Mouse (Mus musculus): Measurements from ENCODE around the gene Tanc1. TPM values are rescaled to one million over a fixed set of nuclear protein-coding genes. Genes with fewer than 3 reads are reported as not detected.

Gene Tanc1
- polyA plus RNA-seq, 1 experiment from 2014 or later, result 2.4 TPM

DNA sequence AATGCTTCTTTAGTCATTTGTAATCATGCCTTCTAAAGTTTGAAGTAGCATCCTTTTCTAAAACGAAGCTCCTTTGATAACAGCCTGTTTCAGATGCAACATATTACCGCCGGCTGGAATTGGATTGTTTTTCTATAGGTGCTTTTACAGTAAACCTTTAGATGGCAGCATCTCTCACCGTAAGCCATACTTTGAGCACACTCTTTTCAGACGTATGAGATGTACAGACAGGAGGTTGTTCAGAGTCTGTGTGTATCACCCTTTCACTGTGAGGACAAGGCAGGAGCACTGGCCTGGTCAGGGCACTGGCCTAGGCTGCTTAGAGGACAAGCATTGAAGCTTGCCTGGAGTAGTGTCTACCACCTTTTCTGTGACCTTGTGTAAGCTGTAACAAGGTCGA is 145.2 kb downstream of the Tanc1 start:
- no peak for TF ChIP-seq EP300 (IDR thresholded peaks at IDR 0.05; ENCODE audit: low read depth)
- peak; percentile 25 for TF ChIP-seq CTCF (IDR thresholded peaks at IDR 0.05; ENCODE audit: low read depth)
- Histone ChIP-seq H3K9me3 (ENCODE audit: low read length) (no peaks in the 10 kb centered on the region), H3K27me3 (ENCODE audit: insufficient read depth, low read length) (no peaks in the 10 kb centered on the region), H3K27ac (ENCODE audit: low read depth) (no peak overlapping the region), H3K4me2 (ENCODE audit: low read depth, low read length) (no peak overlapping the region), H3K36me3 (replicated peaks; ENCODE audit: insufficient read depth, low read length) (no peaks in the 10 kb centered on the region), H3K4me1 (ENCODE audit: insufficient read depth) (no peaks in the 10 kb centered on the region), H3K4me3 (ENCODE audit: low read depth, low read length) (no peak overlapping the region), H3K9ac (replicated peaks) (no peak overlapping the region)
- no peak for ATAC-seq
- no peak for DNase-seq
- 61% methylated on average over 6 of the region's 6 CpGs for WGBS (ENCODE audit: insufficient replicate concordance)

DNA sequence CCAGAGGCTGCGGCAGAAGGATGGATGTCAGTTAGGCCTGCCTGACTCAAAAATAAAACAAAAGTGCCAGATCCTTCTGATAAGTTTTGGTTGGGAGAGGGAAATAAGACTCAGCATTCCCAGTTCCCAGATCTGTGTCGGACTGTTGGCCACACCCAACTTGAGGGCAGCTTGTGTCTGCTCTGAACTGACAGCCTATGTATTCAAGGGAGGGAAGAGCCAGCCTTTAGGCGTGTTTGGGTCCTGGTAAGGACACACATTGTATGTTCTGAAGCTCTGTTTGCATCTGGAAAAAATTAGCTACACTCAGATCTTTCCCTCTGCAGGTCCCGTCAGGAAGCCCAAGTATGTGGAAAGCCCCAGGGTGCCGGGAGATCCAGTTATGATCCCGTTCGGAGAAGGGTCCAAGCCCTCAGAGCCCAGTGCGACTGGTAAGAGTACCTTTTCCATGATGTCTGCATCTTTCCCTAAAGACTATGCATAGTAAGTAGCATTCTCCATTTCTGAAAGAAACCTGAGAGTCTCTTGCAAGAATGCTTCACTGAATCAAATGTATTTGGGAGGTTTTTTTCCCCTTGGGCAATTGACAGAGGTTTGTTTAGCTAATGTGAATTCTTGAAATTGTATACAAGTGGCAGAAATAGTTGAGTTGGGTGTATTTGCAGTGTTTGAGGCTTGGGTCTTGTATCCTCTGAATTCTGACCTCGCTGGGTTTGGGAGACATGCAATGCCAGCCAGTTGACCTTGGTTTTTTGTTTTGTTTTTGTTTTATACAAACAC is 146.5 kb downstream of the Tanc1 start:
- ATAC-seq, result no peak
- H3K36me3 ChIP-seq (replicated peaks; ENCODE audit: insufficient read depth, low read length), result no peaks in the 10 kb centered on the region
- DNase-seq, result no peak
- no peaks in the 10 kb centered on the region for H3K9me3 ChIP-seq (ENCODE audit: low read length)
- no peaks in the 10 kb centered on the region for H3K4me1 ChIP-seq (ENCODE audit: insufficient read depth)
- TF ChIP-seq EP300 (IDR thresholded peaks at IDR 0.05; ENCODE audit: low read depth) (no peak), CTCF (IDR thresholded peaks at IDR 0.05; ENCODE audit: low read depth) (no peak)
- H3K9ac ChIP-seq (replicated peaks), result no peak overlapping the region
- H3K27me3 ChIP-seq (ENCODE audit: insufficient read depth, low read length), result no peaks in the 10 kb centered on the region
- H3K4me3 ChIP-seq (ENCODE audit: low read depth, low read length), result no peak overlapping the region
- H3K27ac ChIP-seq (ENCODE audit: low read depth), result no peak overlapping the region
- no peak overlapping the region for H3K4me2 ChIP-seq (ENCODE audit: low read depth, low read length)
- 75% methylated on average over 9 of the region's 9 CpGs for WGBS (ENCODE audit: insufficient replicate concordance)

DNA sequence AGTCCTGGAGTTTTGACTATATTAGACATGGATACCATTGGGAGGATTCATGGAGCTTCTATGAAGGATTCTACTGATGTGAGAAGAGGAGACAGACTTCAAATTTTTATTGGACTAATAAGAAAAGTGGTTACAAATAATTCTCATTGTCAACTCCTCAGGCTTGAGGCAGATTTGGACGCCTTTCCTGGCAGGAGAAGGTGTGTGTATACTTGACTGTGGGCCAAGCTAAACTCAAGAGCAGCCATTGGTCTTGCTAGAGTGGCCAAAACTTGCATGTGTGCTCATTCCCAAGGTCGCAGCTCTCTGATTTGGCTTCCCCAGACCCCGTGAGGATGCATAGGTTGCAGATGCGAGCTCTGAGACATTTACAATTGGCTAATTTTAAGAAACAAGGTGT is 148.9 kb downstream of the Tanc1 start:
- 81% methylated on average over 4 of the region's 4 CpGs for WGBS (ENCODE audit: insufficient replicate concordance)
- H3K4me2 ChIP-seq (ENCODE audit: low read depth, low read length), result no peak overlapping the region
- no peak for DNase-seq

DNA sequence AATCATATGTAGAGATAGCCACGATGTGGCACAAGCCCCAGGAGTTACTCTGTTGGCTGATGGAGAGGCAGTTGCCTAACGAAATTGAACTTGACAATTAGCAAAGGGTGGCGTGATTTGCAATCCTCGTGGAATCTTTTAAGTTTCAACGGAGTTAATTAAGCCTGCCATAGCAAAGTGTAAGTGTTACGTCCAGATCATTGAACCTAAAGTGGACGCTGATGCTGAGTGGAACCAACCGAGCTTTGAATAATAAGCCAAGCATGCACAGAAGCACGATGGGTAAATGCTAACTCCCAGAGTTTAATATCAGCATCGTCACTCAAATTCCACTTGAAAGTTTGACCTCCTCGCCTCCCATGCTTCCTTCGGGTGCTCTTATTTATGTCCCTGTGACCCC is 149.3 kb downstream of the Tanc1 start:
- ATAC-seq (no peak), DNase-seq (no peak)
- H3K27me3 ChIP-seq (ENCODE audit: insufficient read depth, low read length), result no peaks in the 10 kb centered on the region
- H3K9ac ChIP-seq (replicated peaks), result no peak overlapping the region
- no peak overlapping the region for H3K4me2 ChIP-seq (ENCODE audit: low read depth, low read length)
- no peak for TF ChIP-seq EP300 (IDR thresholded peaks at IDR 0.05; ENCODE audit: low read depth)
- TF ChIP-seq CTCF (IDR thresholded peaks at IDR 0.05; ENCODE audit: low read depth), result no peak
- no peak overlapping the region for H3K27ac ChIP-seq (ENCODE audit: low read depth)
- H3K4me1 ChIP-seq (ENCODE audit: insufficient read depth), result no peaks in the 10 kb centered on the region
- H3K36me3 ChIP-seq (replicated peaks; ENCODE audit: insufficient read depth, low read length), result no peaks in the 10 kb centered on the region
- H3K9me3 ChIP-seq (ENCODE audit: low read length), result no peaks in the 10 kb centered on the region
- H3K4me3 ChIP-seq (ENCODE audit: low read depth, low read length), result no peak overlapping the region
- 81% methylated on average over 12 of the region's 12 CpGs for WGBS (ENCODE audit: insufficient replicate concordance)

More for the DNA sequence above, 148.9 kb downstream of the Tanc1 start:
- TF ChIP-seq EP300 (IDR thresholded peaks at IDR 0.05; ENCODE audit: low read depth) (no peak), CTCF (IDR thresholded peaks at IDR 0.05; ENCODE audit: low read depth) (no peak)
- Histone ChIP-seq H3K36me3 (replicated peaks; ENCODE audit: insufficient read depth, low read length) (no peaks in the 10 kb centered on the region), H3K4me1 (ENCODE audit: insufficient read depth) (no peaks in the 10 kb centered on the region), H3K4me3 (ENCODE audit: low read depth, low read length) (no peak overlapping the region), H3K9me3 (ENCODE audit: low read length) (no peaks in the 10 kb centered on the region), H3K27ac (ENCODE audit: low read depth) (no peak overlapping the region), H3K9ac (replicated peaks) (no peak overlapping the region), H3K27me3 (ENCODE audit: insufficient read depth, low read length) (no peaks in the 10 kb centered on the region)
- ATAC-seq, result no peak

DNA sequence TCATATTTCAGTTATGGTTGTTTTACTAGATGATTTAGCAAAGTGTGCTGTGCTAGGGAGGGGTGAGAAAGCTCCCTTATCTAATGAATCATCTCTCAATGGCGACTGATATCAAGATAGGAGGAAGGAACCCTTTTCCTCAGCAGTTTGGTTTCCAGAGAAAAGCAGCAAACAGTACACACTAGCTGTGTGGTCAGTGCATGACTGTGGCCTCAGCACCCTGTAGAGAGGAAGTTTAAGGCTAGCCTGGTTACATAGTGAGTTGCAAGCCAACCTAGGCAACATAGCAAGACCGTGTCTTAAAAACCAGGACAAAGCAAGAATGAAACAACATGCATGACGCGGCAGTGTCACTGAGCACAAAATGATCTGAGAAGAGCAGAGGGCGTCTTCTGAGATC is 150.4 kb downstream of the Tanc1 start:
- no peak overlapping the region for H3K27ac ChIP-seq (ENCODE audit: low read depth)
- TF ChIP-seq CTCF (IDR thresholded peaks at IDR 0.05; ENCODE audit: low read depth) (no peak), EP300 (IDR thresholded peaks at IDR 0.05; ENCODE audit: low read depth) (no peak)
- H3K4me2 ChIP-seq (ENCODE audit: low read depth, low read length), result no peak overlapping the region
- no peak overlapping the region for H3K9ac ChIP-seq (replicated peaks)
- H3K4me1 ChIP-seq (ENCODE audit: insufficient read depth), result no peaks in the 10 kb centered on the region
- DNase-seq (no peak), ATAC-seq (no peak)
- no peaks in the 10 kb centered on the region for H3K36me3 ChIP-seq (replicated peaks; ENCODE audit: insufficient read depth, low read length)
- no peaks in the 10 kb centered on the region for H3K9me3 ChIP-seq (ENCODE audit: low read length)
- H3K27me3 ChIP-seq (ENCODE audit: insufficient read depth, low read length), result no peaks in the 10 kb centered on the region
- no peak overlapping the region for H3K4me3 ChIP-seq (ENCODE audit: low read depth, low read length)
- 66% methylated on average over 5 of the region's 5 CpGs for WGBS (ENCODE audit: insufficient replicate concordance)

DNA sequence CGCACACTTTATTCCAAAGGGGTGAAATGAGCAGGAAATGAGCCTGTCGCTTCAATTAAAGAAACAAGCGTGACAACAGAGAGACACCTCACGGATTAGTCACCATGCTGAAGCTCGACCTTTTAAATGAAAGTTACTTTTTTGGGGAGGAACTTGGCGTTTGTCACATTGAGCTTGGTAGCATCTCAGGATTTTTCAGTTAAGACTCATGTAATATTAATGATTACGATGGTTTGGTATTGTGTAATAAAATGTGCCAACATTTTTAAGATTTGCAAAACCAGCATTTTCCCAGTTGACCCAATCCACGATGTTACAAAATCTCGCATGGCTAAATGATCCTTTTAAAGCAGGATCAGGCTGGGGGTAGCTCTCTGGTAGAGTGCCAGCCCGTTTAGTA is 153.8 kb downstream of the Tanc1 start:
- no peaks in the 10 kb centered on the region for H3K4me1 ChIP-seq (ENCODE audit: insufficient read depth)
- DNase-seq (no peak), ATAC-seq (no peak)
- H3K27me3 ChIP-seq (ENCODE audit: insufficient read depth, low read length), result no peaks in the 10 kb centered on the region
- no peaks in the 10 kb centered on the region for H3K9me3 ChIP-seq (ENCODE audit: low read length)
- WGBS (ENCODE audit: insufficient replicate concordance), result 72% methylated on average over 10 of the region's 10 CpGs
- no peak overlapping the region for H3K4me2 ChIP-seq (ENCODE audit: low read depth, low read length)
- H3K27ac ChIP-seq (ENCODE audit: low read depth), result no peak overlapping the region
- H3K9ac ChIP-seq (replicated peaks), result no peak overlapping the region
- no peak overlapping the region for H3K4me3 ChIP-seq (ENCODE audit: low read depth, low read length)
- no peaks in the 10 kb centered on the region for H3K36me3 ChIP-seq (replicated peaks; ENCODE audit: insufficient read depth, low read length)
- TF ChIP-seq EP300 (IDR thresholded peaks at IDR 0.05; ENCODE audit: low read depth) (no peak), CTCF (IDR thresholded peaks at IDR 0.05; ENCODE audit: low read depth) (no peak)
